Mouse (Mus musculus): ENCODE data around the gene Srebf1.

- no peak for TF ChIP-seq EP300 (IDR thresholded peaks at IDR 0.05; ENCODE audit: low read depth)
- no peak for TF ChIP-seq CTCF (IDR thresholded peaks at IDR 0.05; ENCODE audit: low read depth)
Measured at GRCm38 (mm10) chr11:60260743-60261142, 38.4 kb upstream of the Srebf1 start.

All from liver, embryonic 14.5 days (tissue).